Comparison of ENCODE assay signal across 21 mouse cellular contexts in genomic region chr2:31191765-31192164, GRCm38 (mm10). TPM values are rescaled to one million over a fixed set of nuclear protein-coding genes. Genes with fewer than 3 reads are reported as not detected.
DNase-seq lines count a peak whose midpoint lies in the region; ATAC-seq and TF ChIP-seq lines count a peak whose summit lies in the region.
"Had no signal": no experiment of that assay in that cellular context is flagged by ENCODE, and none has a peak within 500 bp of the region (broad histone marks: within the 10 kb centered on the region; RNA-seq: fewer than 3 reads in every experiment).

No protein-coding gene starts in this region.

- H3K4me2 ChIP-seq in heart, embryonic 11.5 days = peak overlapping the region; percentile 21; the same call in 1 of the 2 replicates
- H3K4me2 ChIP-seq in heart, embryonic 14.5 days (ENCODE audit: low read length) = peak overlapping the region; percentile 35
- no peak overlapping the region; the same call in 1 of the 2 replicates for H3K4me2 ChIP-seq in heart, postnatal 0 days (ENCODE audit: low read depth, low read length)
- H3K4me2 ChIP-seq in intestine, postnatal 0 days (replicated peaks; ENCODE audit: low read depth) = no peak overlapping the region
- H3K4me2 ChIP-seq in hindbrain, embryonic 12.5 days (replicated peaks) = no peak overlapping the region
- H3K4me2 ChIP-seq: embryonic facial prominence, embryonic 12.5 days; forebrain, embryonic 12.5 days; hindbrain, embryonic 15.5 days had no signal

- H3K27ac ChIP-seq in gastrocnemius, adult 2 months = peak overlapping the region; percentile 75
- H3K27ac ChIP-seq in heart, embryonic 11.5 days (ENCODE audit: low read depth, low read length) = peak overlapping the region; percentile 91
- H3K27ac ChIP-seq in heart, embryonic 14.5 days (replicated peaks in 1 of 2; ENCODE audit: control insufficient read depth in 1 of 2, insufficient read depth in 1 of 2, low read depth in 2 of 2, low read length in 2 of 2) = peak overlapping the region; percentile 93 to 96
- peak overlapping the region; percentile 80 for H3K27ac ChIP-seq in heart, postnatal 0 days (ENCODE audit: low read depth)
- no peak overlapping the region for H3K27ac ChIP-seq in intestine, postnatal 0 days (ENCODE audit: low read depth, low read length)
- no peak overlapping the region for H3K27ac ChIP-seq in hindbrain, embryonic 12.5 days
- H3K27ac ChIP-seq: forebrain, embryonic 12.5 days; hindbrain, embryonic 10.5 days; hindbrain, embryonic 15.5 days had no signal

- H3K27me3 ChIP-seq in heart, embryonic 11.5 days (ENCODE audit: control insufficient read depth, insufficient read depth, low read length) = no peaks in the 10 kb centered on the region
- H3K27me3 ChIP-seq in heart, embryonic 14.5 days (ENCODE audit: control insufficient read depth, insufficient read depth, low read length) = no peaks in the 10 kb centered on the region
- no peaks in the 10 kb centered on the region for H3K27me3 ChIP-seq in heart, postnatal 0 days (ENCODE audit: control insufficient read depth, insufficient read depth, low read length)
- H3K27me3 ChIP-seq in intestine, postnatal 0 days (replicated peaks; ENCODE audit: control insufficient read depth, insufficient read depth, low read length) = no peaks in the 10 kb centered on the region
- no peaks in the 10 kb centered on the region for H3K27me3 ChIP-seq in hindbrain, embryonic 12.5 days
- H3K27me3 ChIP-seq: embryonic facial prominence, embryonic 12.5 days; forebrain, embryonic 12.5 days; hindbrain, embryonic 15.5 days had no signal

- no peak for ATAC-seq in heart, embryonic 11.5 days (replicated peaks; ENCODE audit: insufficient number of reproducible peaks, low FRiP score, low TSS enrichment)
- no peak for ATAC-seq in heart, embryonic 14.5 days (ENCODE audit: insufficient number of reproducible peaks, insufficient read depth, low FRiP score, low read depth)
- no peak; the same call in 1 of the 2 replicates for ATAC-seq in heart, postnatal 0 days (ENCODE audit: insufficient read depth, low read depth)
- no peak for ATAC-seq in intestine, postnatal 0 days
- ATAC-seq in hindbrain, embryonic 12.5 days (ENCODE audit: low FRiP score) = no peak
- ATAC-seq: forebrain, embryonic 16.5 days; intestine, embryonic 16.5 days had no signal

- H3K9ac ChIP-seq in heart, embryonic 11.5 days (ENCODE audit: low read depth, low read length) = no peak overlapping the region
- H3K9ac ChIP-seq in heart, embryonic 14.5 days (ENCODE audit: low read length) = peak overlapping the region; percentile 42
- no peak overlapping the region for H3K9ac ChIP-seq in heart, postnatal 0 days (replicated peaks; ENCODE audit: low read depth, low read length)
- no peak overlapping the region for H3K9ac ChIP-seq in intestine, postnatal 0 days (ENCODE audit: low read depth, low read length)
- H3K9ac ChIP-seq in hindbrain, embryonic 12.5 days = no peak overlapping the region
- H3K9ac ChIP-seq: embryonic facial prominence, embryonic 12.5 days; forebrain, embryonic 12.5 days; hindbrain, embryonic 15.5 days had no signal

- WGBS in heart, embryonic 11.5 days (ENCODE audit: insufficient replicate concordance) = 47% methylated on average over 8 of the region's 8 CpGs
- WGBS in heart, embryonic 14.5 days = 24% methylated on average over 8 of the region's 8 CpGs
- WGBS in heart, postnatal 0 days = 36% methylated on average over 8 of the region's 8 CpGs
- WGBS in intestine, postnatal 0 days = 66% methylated on average over 8 of the region's 8 CpGs
- WGBS in hindbrain, embryonic 12.5 days = 89% methylated on average over 8 of the region's 8 CpGs

- H3K36me3 ChIP-seq in heart, embryonic 11.5 days (ENCODE audit: control insufficient read depth, insufficient read depth, low read length) = peaks cover 26% of the 10 kb centered on the region
- peaks cover 80% of the 10 kb centered on the region for H3K36me3 ChIP-seq in heart, embryonic 14.5 days (ENCODE audit: control insufficient read depth, insufficient read depth, low read length)
- peaks cover 59% of the 10 kb centered on the region for H3K36me3 ChIP-seq in heart, postnatal 0 days (replicated peaks; ENCODE audit: control insufficient read depth, insufficient read depth, low read length)
- peaks cover 77% of the 10 kb centered on the region for H3K36me3 ChIP-seq in intestine, postnatal 0 days (ENCODE audit: control insufficient read depth, insufficient read depth)
- H3K36me3 ChIP-seq in hindbrain, embryonic 12.5 days = peaks cover 77% of the 10 kb centered on the region

- intact Hi-C loops in gastrocnemius, adult 2 months (cut with DNase I) = no loop called here

- TF ChIP-seq EP300 in heart, postnatal 0 days (IDR thresholded peaks at IDR 0.05; ENCODE audit: low read depth) = no peak

- no peak for TF ChIP-seq CTCF in gastrocnemius, adult 2 months (IDR thresholded peaks at IDR 0.05)
- TF ChIP-seq CTCF in heart, postnatal 0 days (IDR thresholded peaks at IDR 0.05; ENCODE audit: low read depth) = no peak
- no peak for TF ChIP-seq CTCF in intestine, postnatal 0 days (IDR thresholded peaks at IDR 0.05; ENCODE audit: low read depth)

- no peak for DNase-seq in gastrocnemius, adult 2 months
- DNase-seq in gastrocnemius, postnatal 4 days (ENCODE audit: low spot score in 2 of 2) = no peak
- DNase-seq in heart, adult 8-10 months (ENCODE audit: low spot score) = no peak
- DNase-seq in heart, postnatal 0 days (ENCODE audit: low spot score) = no peak
- DNase-seq: adrenal gland, postnatal 10 days; cerebellum, adult 11 months; cerebellum, adult 8-10 months; cerebellum, postnatal 14 days; embryo, embryonic 11 days; gastrocnemius, postnatal 14 days; kidney, adult 8-10 months had no signal

- no peak overlapping the region for H3K4me3 ChIP-seq in gastrocnemius, adult 2 months
- H3K4me3 ChIP-seq in heart, embryonic 11.5 days (ENCODE audit: low read depth, low read length) = no peak overlapping the region
- H3K4me3 ChIP-seq in heart, embryonic 14.5 days (ENCODE audit: control insufficient read depth in 1 of 2, insufficient read depth in 1 of 2, low read depth in 1 of 2, low read length in 2 of 2) = no peak overlapping the region
- no peak overlapping the region for H3K4me3 ChIP-seq in heart, postnatal 0 days (ENCODE audit: low read depth, low read length)
- H3K4me3 ChIP-seq in intestine, postnatal 0 days (ENCODE audit: low read depth, low read length) = no peak overlapping the region
- no peak overlapping the region for H3K4me3 ChIP-seq in hindbrain, embryonic 12.5 days
- H3K4me3 ChIP-seq: embryonic facial prominence, embryonic 12.5 days; forebrain, embryonic 12.5 days; hindbrain, embryonic 10.5 days; hindbrain, embryonic 15.5 days had no signal

- H3K4me1 ChIP-seq in heart, embryonic 11.5 days (ENCODE audit: control insufficient read depth, insufficient read depth, low read length) = peaks cover 11% of the 10 kb centered on the region
- peaks cover 7 to 33% of the 10 kb centered on the region in 2 experiments for H3K4me1 ChIP-seq in heart, embryonic 14.5 days (ENCODE audit: control insufficient read depth in 2 of 2, insufficient read depth in 2 of 2, low read length in 2 of 2)
- 0 out of 2 replicates have a peak, but pooled peaks cover 7% of the 10 kb centered on the region for H3K4me1 ChIP-seq in heart, postnatal 0 days (ENCODE audit: control insufficient read depth, insufficient read depth)
- no peaks in the 10 kb centered on the region for H3K4me1 ChIP-seq in intestine, postnatal 0 days (replicated peaks; ENCODE audit: control insufficient read depth, insufficient read depth, low read length)
- H3K4me1 ChIP-seq in hindbrain, embryonic 12.5 days = no peaks in the 10 kb centered on the region
- H3K4me1 ChIP-seq: embryonic facial prominence, embryonic 12.5 days; forebrain, embryonic 12.5 days; hindbrain, embryonic 10.5 days; hindbrain, embryonic 15.5 days had no signal

- no peaks in the 10 kb centered on the region for H3K9me3 ChIP-seq in heart, embryonic 11.5 days (replicated peaks; ENCODE audit: control insufficient read depth, low read length)
- no peaks in the 10 kb centered on the region for H3K9me3 ChIP-seq in heart, embryonic 14.5 days (ENCODE audit: control insufficient read depth, low read length)
- H3K9me3 ChIP-seq in heart, postnatal 0 days (replicated peaks; ENCODE audit: control insufficient read depth, low read length) = no peaks in the 10 kb centered on the region
- H3K9me3 ChIP-seq in intestine, postnatal 0 days (ENCODE audit: control insufficient read depth) = no peaks in the 10 kb centered on the region
- no peaks in the 10 kb centered on the region for H3K9me3 ChIP-seq in hindbrain, embryonic 12.5 days (replicated peaks)
- H3K9me3 ChIP-seq: embryonic facial prominence, embryonic 12.5 days; forebrain, embryonic 12.5 days; hindbrain, embryonic 10.5 days; hindbrain, embryonic 15.5 days had no signal

RNA-seq across cellular contexts. Expression of gene Gpr107, which starts 39.6 kb away (rescaled TPM):
- total RNA-seq in gastrocnemius, adult 2 months (2021) = 10 to 100 TPM; 24.5 to 29.0 TPM
- total RNA-seq in gastrocnemius, postnatal 4 days (2021) = 10 to 100 TPM; 43.2 to 46.0 TPM
- 30.4 and 33.8 TPM in 2 replicates for polyA plus RNA-seq in heart, embryonic 11.5 days (2014; fragmentation: Nextera tagmentation; extraction: Ambion mirVana)
- 10 to 100 TPM; 27.1 to 34.5 (median 29.8) TPM for total RNA-seq in heart, adult 8-10 months (2022)
- 26.6 and 27.3 TPM in 2 replicates for polyA plus RNA-seq in heart, embryonic 14.5 days (2014; fragmentation: Nextera tagmentation; extraction: Ambion mirVana)
- 42.2 and 69.4 TPM in 2 replicates for total RNA-seq in heart, postnatal 0 days (2014; rRNA removed; ENCODE audit: low replicate concordance)
- 19.1 and 20.3 TPM in 2 replicates for polyA plus RNA-seq in heart, postnatal 0 days (2015; fragmentation: Nextera tagmentation; extraction: Ambion mirVana)
- polyA plus RNA-seq in intestine, postnatal 0 days (2015; fragmentation: Nextera tagmentation; extraction: Ambion mirVana) = 46.8 and 48.3 TPM in 2 replicates
- 43.1 and 46.6 TPM in 2 replicates for polyA plus RNA-seq in hindbrain, embryonic 12.5 days (2016; fragmentation: Nextera tagmentation; extraction: Ambion mirVana)

RNA-seq across cellular contexts. Expression of gene Fnbp1, which starts 50.0 kb away (rescaled TPM):
- 10 to 100 TPM in 1 of 2 experiments, 1 to 10 TPM in 1; 7.9 to 13.2 TPM for total RNA-seq in gastrocnemius, adult 2 months (2021)
- 10 to 100 TPM; 33.8 to 37.3 TPM for total RNA-seq in gastrocnemius, postnatal 4 days (2021)
- 19.5 and 20.4 TPM in 2 replicates for polyA plus RNA-seq in heart, embryonic 11.5 days (2014; fragmentation: Nextera tagmentation; extraction: Ambion mirVana)
- 10 to 100 TPM; 47.2 to 63.1 (median 52.7) TPM for total RNA-seq in heart, adult 8-10 months (2022)
- polyA plus RNA-seq in heart, embryonic 14.5 days (2014; fragmentation: Nextera tagmentation; extraction: Ambion mirVana) = 17.6 and 19.4 TPM in 2 replicates
- total RNA-seq in heart, postnatal 0 days (2014; rRNA removed; ENCODE audit: low replicate concordance) = 6.4 and 7.7 TPM in 2 replicates
- 10.0 and 11.4 TPM in 2 replicates for polyA plus RNA-seq in heart, postnatal 0 days (2015; fragmentation: Nextera tagmentation; extraction: Ambion mirVana)
- polyA plus RNA-seq in intestine, postnatal 0 days (2015; fragmentation: Nextera tagmentation; extraction: Ambion mirVana) = 10.4 and 11.8 TPM in 2 replicates
- 18.7 and 19.9 TPM in 2 replicates for polyA plus RNA-seq in hindbrain, embryonic 12.5 days (2016; fragmentation: Nextera tagmentation; extraction: Ambion mirVana)

RNA-seq across cellular contexts. Expression of gene Ncs1, which starts 53.9 kb away (rescaled TPM):
- total RNA-seq in gastrocnemius, adult 2 months (2021) = 1 to 10 TPM; 4.6 to 5.1 TPM
- total RNA-seq in gastrocnemius, postnatal 4 days (2021) = 10 to 100 TPM; 28.9 to 34.5 TPM
- polyA plus RNA-seq in heart, embryonic 11.5 days (2014; fragmentation: Nextera tagmentation; extraction: Ambion mirVana) = 42.8 and 46.5 TPM in 2 replicates
- 10 to 100 TPM; 10.0 to 16.2 (median 14.1) TPM for total RNA-seq in heart, adult 8-10 months (2022)
- 51.7 and 52.2 TPM in 2 replicates for polyA plus RNA-seq in heart, embryonic 14.5 days (2014; fragmentation: Nextera tagmentation; extraction: Ambion mirVana)
- total RNA-seq in heart, postnatal 0 days (2014; rRNA removed; ENCODE audit: low replicate concordance) = 24.9 and 31.4 TPM in 2 replicates
- polyA plus RNA-seq in heart, postnatal 0 days (2015; fragmentation: Nextera tagmentation; extraction: Ambion mirVana) = 17.7 and 18.6 TPM in 2 replicates
- polyA plus RNA-seq in intestine, postnatal 0 days (2015; fragmentation: Nextera tagmentation; extraction: Ambion mirVana) = 8.4 and 8.5 TPM in 2 replicates
- polyA plus RNA-seq in hindbrain, embryonic 12.5 days (2016; fragmentation: Nextera tagmentation; extraction: Ambion mirVana) = 99.8 and 107 TPM in 2 replicates

Comparison
In these comparisons a context has a peak if more than half of its experiments do, and no peak if none do; other contexts are left out.
1. H3K4me2 ChIP-seq: peak in heart, embryonic 11.5 days (single experiment) and heart, embryonic 14.5 days (single experiment); none in heart, postnatal 0 days (single experiment), intestine, postnatal 0 days (single experiment) and hindbrain, embryonic 12.5 days (single experiment).
2. H3K27ac ChIP-seq: peak in gastrocnemius, adult 2 months (single experiment), heart, embryonic 11.5 days (single experiment), heart, embryonic 14.5 days (2 of 2) and heart, postnatal 0 days (single experiment); none in intestine, postnatal 0 days (single experiment) and hindbrain, embryonic 12.5 days (single experiment).